Mouse (Mus musculus) ES-Bruce4 (cell line): Measurements from ENCODE around the gene Mga. TPM values are rescaled to one million over a fixed set of nuclear protein-coding genes. Genes with fewer than 3 reads are reported as not detected.

Experiments used
- H3K27ac ChIP-seq: 2 replicates; pipeline ENCODE4 v1.5.1; 2012; ENCODE audit warnings: low read length, inconsistent platforms; ENCODE audit not compliant: insufficient read depth
- H3K27me3 ChIP-seq: 2 replicates; pipeline ENCODE4 v1.6.1; 2012; ENCODE audit warnings: mild to moderate bottlenecking, low read length, inconsistent platforms; ENCODE audit not compliant: control insufficient read depth, poor library complexity, insufficient read depth, severe bottlenecking
- H3K36me3 ChIP-seq: 2 replicates; pipeline ENCODE4 v1.6.1; 2012; ENCODE audit warnings: inconsistent platforms, mild to moderate bottlenecking, low read length, moderate library complexity; ENCODE audit not compliant: control insufficient read depth, poor library complexity, insufficient read depth, severe bottlenecking
- H3K4me1 ChIP-seq: one replicate; pipeline ENCODE4 v1.8.1; 2011; ENCODE audit warnings: low read length; ENCODE audit not compliant: control insufficient read depth, insufficient read depth
- H3K4me3 ChIP-seq: 2 replicates; pipeline ENCODE4 v1.5.1; 2011; ENCODE audit warnings: low read depth, mild to moderate bottlenecking, low read length
- H3K9ac ChIP-seq: 2 replicates; pipeline ENCODE4 v1.6.1; 2012; ENCODE audit warnings: low read depth, mild to moderate bottlenecking, inconsistent platforms; ENCODE audit not compliant: poor library complexity, severe bottlenecking
- H3K9me3 ChIP-seq: replicated peaks from 2 replicates; pipeline ENCODE4 v1.6.1; 2012; ENCODE audit warnings: mild to moderate bottlenecking, low read length, inconsistent platforms; ENCODE audit not compliant: control insufficient read depth, poor library complexity, insufficient read depth, severe bottlenecking
- CTCF ChIP-seq: IDR thresholded peaks from one replicate; pipeline ENCODE4 v1.8.1; 2011; ENCODE audit warnings: low read depth, low read length
- EP300 ChIP-seq: IDR thresholded peaks from 2 replicates; pipeline ENCODE4 v1.6.1; 2011; ENCODE audit warnings: low read depth, low read length; ENCODE audit not compliant: insufficient read depth
- POLR2A ChIP-seq: IDR thresholded peaks from one replicate; pipeline ENCODE4 v1.8.1; 2011; ENCODE audit warnings: low read length; ENCODE audit not compliant: insufficient read depth
- polyA plus RNA-seq: library from polyadenylated mRNA; stranded (reverse); fragments of >200 nt; gene quantifications from 2 replicates; pipeline ENCODE4 v1.2.4, GENCODE M21; 2011; ENCODE audit warnings: low read depth; ENCODE audit not compliant: missing spikeins, insufficient read depth, insufficient read length

Mga gene
- polyA plus RNA-seq, result 137 and 147 TPM in 2 replicates

GRCm38 (mm10) chr2:119897090-119897732, at the start of gene Mga:
Gene Mga (plus strand): TSS chr2:119897228.
- Histone ChIP-seq H3K9ac (peak within 1 kb of the TSS; percentile 34), H3K36me3 (peaks cover 5% of the 10 kb centered on the region), H3K27me3 (no peaks in the 10 kb centered on the region), H3K27ac (peak within 1 kb of the TSS; percentile 83), H3K4me3 (peak within 1 kb of the TSS; percentile 79), H3K4me1 (no peaks in the 10 kb centered on the region), H3K9me3 (no peaks in the 10 kb centered on the region)
- TF ChIP-seq EP300 (no peak; the same call in 1 of the 2 replicates), POLR2A (peak; percentile 6)

DNA sequence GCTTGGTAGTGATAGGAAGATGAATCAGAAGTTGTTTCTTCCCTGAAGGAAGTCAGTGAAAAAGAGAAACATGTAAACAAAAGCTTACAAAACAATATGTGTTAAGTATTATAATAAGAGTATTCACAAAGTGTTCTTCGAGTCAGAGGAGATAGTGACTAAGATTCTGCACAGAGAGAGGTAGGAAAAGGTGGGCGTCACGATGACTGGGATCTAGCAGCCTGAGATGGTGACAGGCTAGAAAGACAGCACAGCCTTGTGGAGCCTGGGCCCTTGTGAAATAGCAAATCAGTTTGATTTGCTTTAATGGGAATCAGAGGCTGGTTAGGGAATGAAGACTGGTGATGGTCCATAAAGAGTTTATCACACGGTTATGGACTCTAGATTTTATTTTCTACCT, 43.2 kb upstream of the Mga start:
- no peaks in the 10 kb centered on the region for H3K27me3 ChIP-seq
- no peak for TF ChIP-seq EP300
- TF ChIP-seq POLR2A, result no peak
- no peak for TF ChIP-seq CTCF

DNA sequence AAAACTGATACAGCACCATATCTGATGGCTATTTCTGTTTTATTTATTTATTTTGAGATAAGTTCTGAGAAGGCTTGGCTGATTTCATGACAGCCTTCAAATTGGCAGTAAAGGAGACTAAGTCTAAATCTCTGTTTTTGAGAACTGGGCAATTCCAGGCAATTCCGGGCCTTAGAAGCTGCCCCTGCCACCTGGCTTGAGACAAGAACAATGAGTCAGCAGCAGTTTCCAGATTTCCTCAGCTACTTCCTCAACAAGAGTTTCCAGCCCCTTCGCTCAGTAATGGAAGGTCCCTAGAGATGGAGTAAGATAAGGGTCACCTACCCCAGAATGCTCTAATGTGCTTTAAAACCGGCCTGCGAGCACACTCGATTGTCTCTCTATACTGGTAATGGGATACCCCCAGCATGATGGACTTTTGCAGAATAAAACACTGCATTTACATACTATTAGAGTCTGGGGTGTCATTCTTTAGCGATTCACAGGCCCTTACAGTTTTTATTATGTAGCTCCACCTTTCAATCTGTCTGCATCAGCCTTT, 41.6 kb upstream of the Mga start:
- H3K27me3 ChIP-seq, result no peaks in the 10 kb centered on the region
- peak; percentile 58 for TF ChIP-seq EP300
- TF ChIP-seq CTCF, result no peak
- no peak overlapping the region for H3K4me3 ChIP-seq
- no peaks in the 10 kb centered on the region for H3K36me3 ChIP-seq
- peaks cover 3% of the 10 kb centered on the region for H3K4me1 ChIP-seq
- no peaks in the 10 kb centered on the region for H3K9me3 ChIP-seq
- H3K9ac ChIP-seq, result 0 out of 2 replicates have a peak overlapping the region, but pooled peaks have one; percentile 2
- H3K27ac ChIP-seq, result peak overlapping the region; percentile 87

More for the DNA sequence above, 43.2 kb upstream of the Mga start:
- Histone ChIP-seq H3K9ac (no peak overlapping the region), H3K36me3 (no peaks in the 10 kb centered on the region), H3K4me3 (no peak overlapping the region), H3K27ac (no peak overlapping the region), H3K9me3 (no peaks in the 10 kb centered on the region), H3K4me1 (peaks cover 3% of the 10 kb centered on the region)

DNA sequence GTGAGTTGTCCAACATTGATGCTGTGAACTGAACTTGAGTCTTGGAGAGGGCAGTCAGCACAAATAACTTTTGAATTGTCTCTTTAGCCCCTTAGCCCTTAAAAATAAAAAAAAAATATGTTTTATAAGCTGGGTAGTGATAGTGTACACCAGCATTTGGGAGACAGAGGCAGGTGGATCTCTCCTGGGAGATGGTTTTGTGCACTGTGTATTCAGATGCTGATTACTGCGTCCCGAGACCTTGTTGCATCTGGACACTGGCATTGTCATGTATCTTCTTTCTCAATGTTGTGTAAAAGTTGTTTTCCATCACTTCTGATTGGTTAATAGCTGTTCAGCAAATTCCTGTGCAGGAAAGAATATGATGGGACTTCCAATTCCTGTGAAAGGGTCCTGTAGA, 39.7 kb upstream of the Mga start:
- Histone ChIP-seq H3K27ac (peak overlapping the region; percentile 96), H3K4me1 (peaks cover 3% of the 10 kb centered on the region), H3K36me3 (no peaks in the 10 kb centered on the region), H3K4me3 (no peak overlapping the region), H3K27me3 (no peaks in the 10 kb centered on the region), H3K9me3 (no peaks in the 10 kb centered on the region), H3K9ac (peak overlapping the region; percentile 43; the same call in 1 of the 2 replicates)
- TF ChIP-seq EP300 (peak; percentile 94), POLR2A (no peak), CTCF (no peak)

DNA sequence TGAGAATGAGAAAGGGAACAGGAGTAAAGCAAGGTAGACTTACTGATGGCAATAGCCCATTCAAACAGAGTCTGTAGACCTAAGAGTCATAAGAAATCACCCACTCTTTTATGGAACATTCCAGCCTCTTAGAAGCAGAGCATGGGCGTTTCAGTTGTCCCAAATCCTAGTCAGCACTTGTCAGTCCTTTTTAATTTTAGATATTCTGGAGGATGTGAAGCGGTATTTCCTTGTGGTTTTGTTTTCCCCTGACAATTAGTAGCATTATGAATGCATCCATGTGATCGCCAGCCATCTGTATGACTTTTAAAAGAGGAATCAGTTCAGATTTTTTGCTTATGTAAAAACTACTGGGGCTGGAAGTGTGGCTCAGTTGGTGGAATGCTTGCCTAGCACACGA, 32.5 kb upstream of the Mga start:
- no peaks in the 10 kb centered on the region for H3K9me3 ChIP-seq
- no peak overlapping the region for H3K9ac ChIP-seq
- H3K4me3 ChIP-seq, result no peak overlapping the region
- H3K4me1 ChIP-seq, result peaks cover 3% of the 10 kb centered on the region
- H3K36me3 ChIP-seq, result no peaks in the 10 kb centered on the region
- TF ChIP-seq POLR2A, result no peak
- no peak for TF ChIP-seq EP300
- TF ChIP-seq CTCF, result no peak
- H3K27me3 ChIP-seq, result peaks cover 1% of the 10 kb centered on the region; the same call in 1 of the 2 replicates
- H3K27ac ChIP-seq, result no peak overlapping the region
